ENCODE assay signal across 9 mouse cellular contexts in the genomic region with DNA sequence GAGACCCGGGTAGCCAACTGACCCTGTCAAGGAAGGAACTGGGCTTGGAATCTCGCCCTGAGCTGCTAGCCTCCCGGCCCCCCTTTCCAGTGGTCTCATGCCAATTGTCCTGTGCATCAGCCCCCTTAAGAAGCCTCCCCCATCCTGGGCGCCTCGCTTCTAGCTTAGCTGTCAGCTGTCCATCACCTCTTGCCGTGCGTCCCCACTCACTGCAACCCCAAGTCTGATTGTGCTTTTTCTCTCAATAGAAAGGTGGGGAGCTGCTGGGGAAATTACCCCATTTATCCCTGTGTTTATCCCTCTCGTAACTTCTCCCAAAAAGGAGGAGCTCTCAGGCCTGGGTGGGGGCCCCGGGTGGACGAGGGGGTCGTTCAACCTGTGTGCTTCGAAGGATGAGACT. TPM values are rescaled to one million over a fixed set of nuclear protein-coding genes. Genes with fewer than 3 reads are reported as not detected.
DNase-seq lines count a peak whose midpoint lies in the region; ATAC-seq and TF ChIP-seq lines count a peak whose summit lies in the region.
"Had no signal": no experiment of that assay in that cellular context is flagged by ENCODE, and none has a peak within 500 bp of the region (broad histone marks: within the 10 kb centered on the region; RNA-seq: fewer than 3 reads in every experiment).

No protein-coding gene starts in this region.

- H3K79me2 ChIP-seq in CH12.LX (replicated peaks; ENCODE audit: control insufficient read depth, extremely low read depth, insufficient read depth, poor library complexity, severe bottlenecking) = peaks cover 3% of the 10 kb centered on the region; the same call in 1 of the 2 replicates

- dilution Hi-C loops in CH12.LX (cut with MboI; ENCODE audit: extremely low pct_ligation_motif_present, extremely low pct_unique_long_range_greater_than_20kb, low sequenced_read_pairs) = no loop called here

- 0 out of 2 replicates have a peak overlapping the region, but pooled peaks have one; percentile 78 for H3K9ac ChIP-seq in CH12.LX (ENCODE audit: insufficient read depth, low read depth)
- H3K9ac ChIP-seq in forebrain, embryonic 14.5 days (ENCODE audit: low read length) = no peak overlapping the region
- H3K9ac ChIP-seq in limb, embryonic 15.5 days = no peak overlapping the region

- no peak overlapping the region for H3K27ac ChIP-seq in CH12.LX (ENCODE audit: insufficient read depth, low read depth)
- H3K27ac ChIP-seq in forebrain, embryonic 14.5 days (ENCODE audit: low read depth, low read length) = peak overlapping the region; percentile 97; the same call in 1 of the 2 replicates
- H3K27ac ChIP-seq in limb, embryonic 15.5 days = peak overlapping the region; percentile 97

- TF ChIP-seq RAD21 in CH12.LX (IDR thresholded peaks at IDR 0.05; ENCODE audit: low read depth, low read length) = no peak

- no peak for DNase-seq in CH12.LX (ENCODE audit: extremely low read depth)
- DNase-seq in forebrain, embryonic 14.5 days (ENCODE audit: low spot score) = no peak
- no peak for DNase-seq in urinary bladder, adult 2 months (ENCODE audit: low spot score)
- DNase-seq in ovary, adult 18-20 months (ENCODE audit: low spot score) = no peak

- TF ChIP-seq CTCF in CH12.LX (conservative IDR thresholded peaks at IDR 0.05 in 1 of 2, IDR thresholded peaks at IDR 0.05 in 1 of 2; ENCODE audit: low read depth in 2 of 2, low read length in 2 of 2) = no peak

- TF ChIP-seq EP300 in CH12.LX (IDR thresholded peaks at IDR 0.05; ENCODE audit: low read length) = no peak

- peak overlapping the region; percentile 91 for H3K4me3 ChIP-seq in erythroblast, embryonic 14.5 days (replicated peaks)
- no peak overlapping the region for H3K4me3 ChIP-seq in CH12.LX (replicated peaks in 1 of 3; ENCODE audit: low read depth in 2 of 3, low read length in 2 of 3, poor library complexity in 1 of 3)
- H3K4me3 ChIP-seq in forebrain, embryonic 14.5 days (ENCODE audit: low read depth, low read length) = no peak overlapping the region
- H3K4me3 ChIP-seq in limb, embryonic 15.5 days = peak overlapping the region; percentile 80

- in situ Hi-C loops in CH12.LX (cut with MboI; ENCODE audit: low pct_ligation_motif_present, low pct_unique_long_range_greater_than_20kb, low sequenced_read_pairs) = no loop called here

- peaks cover 60% of the 10 kb centered on the region for H3K36me3 ChIP-seq in erythroblast, embryonic 14.5 days (ENCODE audit: control insufficient read depth)
- H3K36me3 ChIP-seq in CH12.LX (replicated peaks in 1 of 2; ENCODE audit: control insufficient read depth in 1 of 2, insufficient read depth in 1 of 2, low read length in 1 of 2) = peaks cover 13 to 36% of the 10 kb centered on the region in 2 experiments
- peaks cover 42% of the 10 kb centered on the region for H3K36me3 ChIP-seq in forebrain, embryonic 14.5 days (ENCODE audit: control insufficient read depth, insufficient read depth, low read length)
- H3K36me3 ChIP-seq in limb, embryonic 15.5 days = peaks cover 46% of the 10 kb centered on the region

- WGBS in forebrain, embryonic 14.5 days = 10% methylated on average over 12 of the region's 12 CpGs
- 17% methylated on average over 12 of the region's 12 CpGs for WGBS in limb, embryonic 15.5 days

- ATAC-seq in erythroblast, adult 5-6 weeks (replicated peaks; ENCODE audit: low FRiP score, poor library complexity, severe bottlenecking) = no peak
- no peak for ATAC-seq in forebrain, embryonic 14.5 days
- ATAC-seq in limb, embryonic 15.5 days (ENCODE audit: insufficient number of reproducible peaks, low FRiP score, low TSS enrichment, low read depth) = no peak
- ATAC-seq in frontal cortex, adult (ENCODE audit: low TSS enrichment) = no peak

- no peaks in the 10 kb centered on the region for H3K9me3 ChIP-seq in erythroblast, embryonic 14.5 days (ENCODE audit: control insufficient read depth, low read length)
- no peaks in the 10 kb centered on the region for H3K9me3 ChIP-seq in CH12.LX (replicated peaks; ENCODE audit: low read length)
- H3K9me3 ChIP-seq in forebrain, embryonic 14.5 days (replicated peaks; ENCODE audit: control insufficient read depth, low read length) = no peaks in the 10 kb centered on the region
- H3K9me3 ChIP-seq in limb, embryonic 15.5 days = no peaks in the 10 kb centered on the region

- no peak for TF ChIP-seq POLR2A in CH12.LX (IDR thresholded peaks at IDR 0.05; ENCODE audit: low read depth, low read length)

- H3K4me2 ChIP-seq in CH12.LX (ENCODE audit: insufficient read depth, low read depth, poor library complexity, severe bottlenecking) = peak overlapping the region; percentile 18; the same call in 1 of the 2 replicates
- peak overlapping the region; percentile 85 for H3K4me2 ChIP-seq in forebrain, embryonic 14.5 days (ENCODE audit: low read length)
- peak overlapping the region; percentile 86 for H3K4me2 ChIP-seq in limb, embryonic 15.5 days

- H3K27me3 ChIP-seq in erythroblast, embryonic 14.5 days (ENCODE audit: control insufficient read depth) = no peaks in the 10 kb centered on the region
- H3K27me3 ChIP-seq in CH12.LX (replicated peaks) = no peaks in the 10 kb centered on the region
- peaks cover 8% of the 10 kb centered on the region for H3K27me3 ChIP-seq in forebrain, embryonic 14.5 days (replicated peaks; ENCODE audit: control insufficient read depth, insufficient read depth, low read length)
- H3K27me3 ChIP-seq in limb, embryonic 15.5 days = no peaks in the 10 kb centered on the region

- peaks cover 71% of the 10 kb centered on the region for H3K4me1 ChIP-seq in erythroblast, embryonic 14.5 days (ENCODE audit: control insufficient read depth)
- peaks cover 10 to 25% of the 10 kb centered on the region in 2 experiments for H3K4me1 ChIP-seq in CH12.LX (ENCODE audit: control insufficient read depth in 1 of 2, insufficient read depth in 2 of 2)
- peaks cover 9% of the 10 kb centered on the region for H3K4me1 ChIP-seq in forebrain, embryonic 14.5 days (ENCODE audit: control insufficient read depth, insufficient read depth, low read length)
- peaks cover 26% of the 10 kb centered on the region for H3K4me1 ChIP-seq in limb, embryonic 15.5 days

TF ChIP-seq in CH12.LX, 34 proteins besides CTCF, POLR2A, EP300 and RAD21 (continues in another document):
- TF ChIP-seq MEF2A (IDR thresholded peaks at IDR 0.05; ENCODE audit: borderline replicate concordance, low read depth, low read length) = no peak
- TF ChIP-seq MAX (IDR thresholded peaks at IDR 0.05; ENCODE audit: low read length) = no peak
- TF ChIP-seq NRF1 (IDR thresholded peaks at IDR 0.05; ENCODE audit: low read depth, low read length) = no peak

RNA-seq across cellular contexts. Expression of gene Samd1, which starts 1.5 kb away (rescaled TPM):
- polyA plus RNA-seq in erythroblast, embryonic 14.5 days (2012) = 37.5 and 42.8 TPM in 2 replicates
- total RNA-seq in erythroblast, adult 5-6 weeks (2015; ENCODE audit: low replicate concordance) = 14.8 and 33.2 TPM in 2 replicates
- 32.5 and 36.0 TPM in 2 replicates for total RNA-seq in erythroblast, adult 5-6 weeks (2017; ENCODE audit: low replicate concordance)
- total RNA-seq in CH12.LX (2012; rRNA removed) (54.5 and 62.6 TPM in 2 replicates), CH12.LX (2014; rRNA removed) (37.4 and 42.3 TPM in 2 replicates)
- 38.9 and 42.1 TPM in 2 replicates for polyA plus RNA-seq in CH12.LX (2012; ENCODE audit: insufficient read length, low read depth)
- polyA plus RNA-seq in forebrain, embryonic 14.5 days (2014; fragmentation: Nextera tagmentation; extraction: Ambion mirVana) = 12.9 and 14.4 TPM in 2 replicates
- polyA plus RNA-seq in limb, embryonic 15.5 days (2015; fragmentation: Nextera tagmentation; extraction: Ambion mirVana) = 8.8 and 10.6 TPM in 2 replicates
- 34.5 and 36.0 TPM in 2 replicates for polyA plus RNA-seq in urinary bladder, adult 2 months (2012; rRNA removed)

RNA-seq across cellular contexts. Expression of gene 1700067K01Rik, which starts 5.3 kb away (rescaled TPM):
- polyA plus RNA-seq in erythroblast, embryonic 14.5 days (2012) = 0.34 and 0.71 TPM in 2 replicates
- 1.3 TPM in 1 of 2 replicates, not detected in the other for total RNA-seq in erythroblast, adult 5-6 weeks (2015; ENCODE audit: low replicate concordance)
- total RNA-seq in erythroblast, adult 5-6 weeks (2017; ENCODE audit: low replicate concordance) = 0.51 and 2.6 TPM in 2 replicates
- total RNA-seq in CH12.LX (2012; rRNA removed) = 0.38 and 0.80 TPM in 2 replicates
- total RNA-seq in CH12.LX (2014; rRNA removed) = not detected in 2 replicates
- 0.55 and 0.67 TPM in 2 replicates for polyA plus RNA-seq in CH12.LX (2012; ENCODE audit: insufficient read length, low read depth)
- 0.77 and 1.3 TPM in 2 replicates for polyA plus RNA-seq in forebrain, embryonic 14.5 days (2014; fragmentation: Nextera tagmentation; extraction: Ambion mirVana)
- polyA plus RNA-seq in limb, embryonic 15.5 days (2015; fragmentation: Nextera tagmentation; extraction: Ambion mirVana) = 0.58 and 1.00 TPM in 2 replicates
- polyA plus RNA-seq in urinary bladder, adult 2 months (2012; rRNA removed) = 0.18 and 0.19 TPM in 2 replicates

RNA-seq across cellular contexts. Expression of gene 2210011C24Rik, which starts 16.0 kb away (rescaled TPM):
- polyA plus RNA-seq in erythroblast, embryonic 14.5 days (2012) = not detected in 2 replicates
- total RNA-seq in erythroblast, adult 5-6 weeks (2015; ENCODE audit: low replicate concordance) = not detected in 2 replicates
- not detected in 2 replicates for total RNA-seq in erythroblast, adult 5-6 weeks (2017; ENCODE audit: low replicate concordance)
- total RNA-seq in CH12.LX (2012; rRNA removed) (not detected in 2 replicates), CH12.LX (2014; rRNA removed) (not detected in 2 replicates)
- not detected in 2 replicates for polyA plus RNA-seq in CH12.LX (2012; ENCODE audit: insufficient read length, low read depth)
- polyA plus RNA-seq in forebrain, embryonic 14.5 days (2014; fragmentation: Nextera tagmentation; extraction: Ambion mirVana) = not detected in 2 replicates
- 0.27 and 0.71 TPM in 2 replicates for polyA plus RNA-seq in limb, embryonic 15.5 days (2015; fragmentation: Nextera tagmentation; extraction: Ambion mirVana)
- polyA plus RNA-seq in urinary bladder, adult 2 months (2012; rRNA removed) = 0.14 and 0.15 TPM in 2 replicates
- total RNA-seq: neutrophil, adult 5-6 weeks had no signal

RNA-seq across cellular contexts. Expression of gene Prkaca, which starts 23.2 kb away (rescaled TPM):
- polyA plus RNA-seq in erythroblast, embryonic 14.5 days (2012) = 2.3 and 2.7 TPM in 2 replicates
- total RNA-seq in erythroblast, adult 5-6 weeks (2015; ENCODE audit: low replicate concordance) = 7.5 and 9.8 TPM in 2 replicates
- total RNA-seq in erythroblast, adult 5-6 weeks (2017; ENCODE audit: low replicate concordance) = 6.7 and 7.1 TPM in 2 replicates
- total RNA-seq in CH12.LX (2012; rRNA removed) (16.9 and 18.5 TPM in 2 replicates), CH12.LX (2014; rRNA removed) (14.0 and 14.7 TPM in 2 replicates)
- 23.4 and 27.3 TPM in 2 replicates for polyA plus RNA-seq in CH12.LX (2012; ENCODE audit: insufficient read length, low read depth)
- polyA plus RNA-seq in forebrain, embryonic 14.5 days (2014; fragmentation: Nextera tagmentation; extraction: Ambion mirVana) = 117 and 132 TPM in 2 replicates
- 171 and 227 TPM in 2 replicates for polyA plus RNA-seq in limb, embryonic 15.5 days (2015; fragmentation: Nextera tagmentation; extraction: Ambion mirVana)
- polyA plus RNA-seq in urinary bladder, adult 2 months (2012; rRNA removed) = 74.4 and 81.2 TPM in 2 replicates

RNA-seq across cellular contexts. Expression of gene Palm3, which starts 25.3 kb away (rescaled TPM):
- polyA plus RNA-seq in erythroblast, embryonic 14.5 days (2012) = 0.01 TPM in 1 of 2 replicates, not detected in the other
- not detected in 2 replicates for total RNA-seq in erythroblast, adult 5-6 weeks (2015; ENCODE audit: low replicate concordance)
- not detected in 2 replicates for total RNA-seq in erythroblast, adult 5-6 weeks (2017; ENCODE audit: low replicate concordance)
- total RNA-seq in CH12.LX (2012; rRNA removed) = 0.13 TPM in 2 replicates
- 0.12 and 0.16 TPM in 2 replicates for total RNA-seq in CH12.LX (2014; rRNA removed)
- 0.44 and 0.77 TPM in 2 replicates for polyA plus RNA-seq in CH12.LX (2012; ENCODE audit: insufficient read length, low read depth)
- 0.33 and 0.53 TPM in 2 replicates for polyA plus RNA-seq in forebrain, embryonic 14.5 days (2014; fragmentation: Nextera tagmentation; extraction: Ambion mirVana)
- polyA plus RNA-seq in limb, embryonic 15.5 days (2015; fragmentation: Nextera tagmentation; extraction: Ambion mirVana) = 5.4 and 5.5 TPM in 2 replicates
- 0.21 and 0.24 TPM in 2 replicates for polyA plus RNA-seq in urinary bladder, adult 2 months (2012; rRNA removed)

Comparison
In these comparisons a context has a peak if more than half of its experiments do, and no peak if none do; other contexts are left out.
1. H3K4me3 ChIP-seq: peak in erythroblast, embryonic 14.5 days (single experiment) and limb, embryonic 15.5 days (single experiment); none in CH12.LX (0 of 3) and forebrain, embryonic 14.5 days (single experiment).
2. H3K4me2 ChIP-seq: peak in every context shown above with its lines; median percentile 86 in limb, embryonic 15.5 days; 85 in forebrain, embryonic 14.5 days; 18 in CH12.LX.